Mouse (Mus musculus): ENCODE measurements around the gene Ptger3. TPM values are rescaled to one million over a fixed set of nuclear protein-coding genes. Genes with fewer than 3 reads are reported as not detected.

Ptger3 gene
- polyA plus RNA-seq, 1 experiment = 2.5 TPM

DNA sequence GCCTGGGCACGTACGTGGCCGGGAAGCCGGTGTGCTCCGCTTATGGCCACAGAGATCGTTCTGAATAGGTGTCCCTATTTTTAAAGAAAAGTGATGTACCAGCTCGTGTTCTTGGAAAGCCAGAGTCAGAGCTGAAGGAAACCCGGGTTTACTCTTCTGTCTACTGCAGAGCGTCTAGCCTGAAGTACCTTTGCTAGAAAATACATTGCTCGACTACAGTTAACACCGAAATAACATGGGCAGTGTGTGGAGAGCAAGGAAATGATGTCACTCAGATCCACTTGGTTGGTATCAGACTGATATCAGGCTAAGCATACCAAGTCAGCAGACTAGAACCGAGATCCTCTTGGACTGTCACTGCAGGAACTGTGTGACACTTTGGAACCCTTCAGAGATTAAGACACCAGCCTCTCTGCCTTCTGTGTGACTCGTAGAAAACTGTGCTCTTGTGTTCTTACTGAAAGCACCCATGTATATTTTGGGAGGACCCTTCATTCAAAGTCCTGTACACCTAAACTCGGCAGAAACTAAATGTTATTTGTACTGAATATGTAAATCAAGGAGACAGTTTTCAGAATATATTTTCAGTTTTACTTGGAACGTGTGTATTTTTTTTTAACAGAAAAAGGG is 31.8 kb upstream of the Ptger3 start:
- no peak for TF ChIP-seq CTCF (IDR thresholded peaks at IDR 0.05; ENCODE audit: extremely low read depth, insufficient read length, insufficient replicate concordance, low read depth, low read length)
- 2% methylated on average over 15 of the region's 15 CpGs for WGBS

DNA sequence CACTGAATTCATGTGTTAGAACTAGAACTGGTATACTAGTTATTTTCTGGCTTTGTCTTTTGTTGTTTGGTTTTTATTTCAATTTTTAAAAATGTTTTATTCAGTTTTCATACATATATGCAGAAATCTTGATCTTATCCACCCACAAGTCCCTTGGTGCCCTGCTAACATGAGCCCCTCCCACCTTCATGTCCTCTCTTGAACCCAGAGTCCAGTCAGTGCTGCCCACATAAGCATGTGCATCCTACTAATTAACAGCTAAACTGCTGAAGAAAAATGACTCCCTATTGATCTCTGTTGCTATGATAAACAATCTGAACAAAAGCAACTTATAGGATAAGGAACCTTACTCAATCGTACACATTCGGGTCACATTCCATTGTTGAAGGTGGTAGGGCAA is 17.4 kb upstream of the Ptger3 start:
- no peak overlapping the region for H3K4me3 ChIP-seq (ENCODE audit: low read depth, low read length)
- H3K27ac ChIP-seq (ENCODE audit: insufficient read depth, low read depth, low read length) = no peak overlapping the region
- 85% methylated on average over 2 of the region's 2 CpGs for WGBS
- no peaks in the 10 kb centered on the region for H3K4me1 ChIP-seq (ENCODE audit: control insufficient read depth, insufficient read depth, insufficient read length, low read length)
- TF ChIP-seq CTCF (IDR thresholded peaks at IDR 0.05; ENCODE audit: extremely low read depth, insufficient read length, insufficient replicate concordance, low read depth, low read length) (no peak), POLR2A (IDR thresholded peaks at IDR 0.05; ENCODE audit: low read depth, low read length) (no peak)
- peaks cover 30% of the 10 kb centered on the region for H3K36me3 ChIP-seq (ENCODE audit: control insufficient read depth, insufficient read depth, low read length)
- no peaks in the 10 kb centered on the region for H3K27me3 ChIP-seq (ENCODE audit: control insufficient read depth, insufficient read depth, low read length)

More for the DNA sequence above, 31.8 kb upstream of the Ptger3 start:
- peak overlapping the region; percentile 82 for H3K4me3 ChIP-seq (ENCODE audit: low read depth, low read length)
- peaks cover 2% of the 10 kb centered on the region for H3K27me3 ChIP-seq (ENCODE audit: control insufficient read depth, insufficient read depth, low read length)
- H3K4me1 ChIP-seq (ENCODE audit: control insufficient read depth, insufficient read depth, insufficient read length, low read length) = no peaks in the 10 kb centered on the region
- H3K27ac ChIP-seq (ENCODE audit: insufficient read depth, low read depth, low read length) = peak overlapping the region; percentile 80
- H3K36me3 ChIP-seq (ENCODE audit: control insufficient read depth, insufficient read depth, low read length) = peaks cover 12% of the 10 kb centered on the region

DNA sequence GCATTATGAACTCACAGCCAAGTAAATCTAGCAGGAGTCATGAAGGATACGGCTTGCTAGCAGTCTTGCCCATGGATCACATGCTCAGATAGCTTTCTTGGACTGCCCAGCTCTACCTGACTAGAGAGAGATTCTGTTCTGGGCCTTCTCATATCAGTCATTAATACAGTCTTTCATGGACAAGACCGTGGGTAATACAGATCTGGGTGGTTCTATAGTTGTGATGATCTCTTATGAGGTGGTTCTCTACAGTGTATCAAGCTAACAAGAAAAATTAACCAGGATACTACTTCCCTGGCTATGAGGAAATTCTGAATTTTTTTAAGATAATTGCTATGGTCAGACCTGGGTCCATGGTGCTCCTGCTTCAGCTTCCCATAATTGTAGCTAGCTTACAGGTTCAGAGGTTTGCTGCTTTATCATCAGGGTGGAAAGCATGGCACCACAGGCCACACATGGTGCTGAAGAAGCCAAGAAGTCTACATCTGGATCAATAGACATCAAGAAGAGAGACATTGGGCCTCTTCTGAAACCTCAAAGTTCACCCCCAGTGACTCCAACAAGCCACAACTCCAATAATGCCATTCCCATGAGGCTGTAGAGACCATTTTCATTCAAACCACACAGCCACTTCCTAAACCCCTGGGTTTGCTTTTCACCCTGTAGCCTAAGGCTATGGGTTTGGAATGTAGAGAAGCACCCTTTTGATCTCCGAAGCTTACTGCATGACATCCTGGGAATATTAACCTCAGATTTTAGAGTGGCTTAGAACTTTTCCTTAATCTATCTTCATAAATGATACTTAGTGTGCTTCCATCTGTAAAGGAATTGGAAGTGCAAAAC is 16.7 kb upstream of the Ptger3 start:
- H3K36me3 ChIP-seq (ENCODE audit: control insufficient read depth, insufficient read depth, low read length) = peaks cover 26% of the 10 kb centered on the region
- no peaks in the 10 kb centered on the region for H3K27me3 ChIP-seq (ENCODE audit: control insufficient read depth, insufficient read depth, low read length)
- WGBS = 98% methylated on average over 3 of the region's 3 CpGs
- no peak overlapping the region for H3K27ac ChIP-seq (ENCODE audit: insufficient read depth, low read depth, low read length)
- TF ChIP-seq CTCF (IDR thresholded peaks at IDR 0.05; ENCODE audit: extremely low read depth, insufficient read length, insufficient replicate concordance, low read depth, low read length) (no peak), POLR2A (IDR thresholded peaks at IDR 0.05; ENCODE audit: low read depth, low read length) (no peak)
- H3K4me3 ChIP-seq (ENCODE audit: low read depth, low read length) = no peak overlapping the region
- H3K4me1 ChIP-seq (ENCODE audit: control insufficient read depth, insufficient read depth, insufficient read length, low read length) = no peaks in the 10 kb centered on the region

DNA sequence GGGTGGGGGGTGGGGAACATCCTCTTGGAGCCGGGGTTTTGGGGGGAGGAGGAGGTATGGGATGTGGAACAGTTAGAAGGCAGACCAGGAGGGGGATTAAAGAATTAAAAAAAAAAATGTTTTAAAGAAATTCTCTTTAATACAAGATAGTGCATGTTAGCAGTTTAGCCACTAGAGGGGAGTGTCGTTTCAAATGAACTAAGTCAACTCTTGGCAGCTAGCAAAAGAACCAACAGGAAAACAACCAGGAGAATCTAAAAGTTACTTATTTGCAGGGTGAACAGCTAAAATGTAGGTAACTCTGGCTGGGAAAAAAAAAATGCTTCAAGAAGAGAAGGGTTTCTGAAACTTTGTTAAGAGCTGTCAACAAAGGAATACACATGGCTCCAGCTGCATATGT is 1.5 kb upstream of the Ptger3 start:
- WGBS = 3% methylated on average over 2 of the region's 2 CpGs
- no peaks in the 10 kb centered on the region for H3K36me3 ChIP-seq (ENCODE audit: control insufficient read depth, insufficient read depth, low read length)
- H3K4me3 ChIP-seq (ENCODE audit: low read depth, low read length) = no peak overlapping the region
- TF ChIP-seq POLR2A (IDR thresholded peaks at IDR 0.05; ENCODE audit: low read depth, low read length) (no peak), CTCF (IDR thresholded peaks at IDR 0.05; ENCODE audit: extremely low read depth, insufficient read length, insufficient replicate concordance, low read depth, low read length) (peak; percentile 39; the same call in 1 of the 2 replicates)
- peaks cover 19% of the 10 kb centered on the region for H3K27me3 ChIP-seq (ENCODE audit: control insufficient read depth, insufficient read depth, low read length)
- H3K27ac ChIP-seq (ENCODE audit: insufficient read depth, low read depth, low read length) = no peak overlapping the region
- H3K4me1 ChIP-seq (ENCODE audit: control insufficient read depth, insufficient read depth, insufficient read length, low read length) = peaks cover 7% of the 10 kb centered on the region; the same call in 1 of the 2 replicates

DNA sequence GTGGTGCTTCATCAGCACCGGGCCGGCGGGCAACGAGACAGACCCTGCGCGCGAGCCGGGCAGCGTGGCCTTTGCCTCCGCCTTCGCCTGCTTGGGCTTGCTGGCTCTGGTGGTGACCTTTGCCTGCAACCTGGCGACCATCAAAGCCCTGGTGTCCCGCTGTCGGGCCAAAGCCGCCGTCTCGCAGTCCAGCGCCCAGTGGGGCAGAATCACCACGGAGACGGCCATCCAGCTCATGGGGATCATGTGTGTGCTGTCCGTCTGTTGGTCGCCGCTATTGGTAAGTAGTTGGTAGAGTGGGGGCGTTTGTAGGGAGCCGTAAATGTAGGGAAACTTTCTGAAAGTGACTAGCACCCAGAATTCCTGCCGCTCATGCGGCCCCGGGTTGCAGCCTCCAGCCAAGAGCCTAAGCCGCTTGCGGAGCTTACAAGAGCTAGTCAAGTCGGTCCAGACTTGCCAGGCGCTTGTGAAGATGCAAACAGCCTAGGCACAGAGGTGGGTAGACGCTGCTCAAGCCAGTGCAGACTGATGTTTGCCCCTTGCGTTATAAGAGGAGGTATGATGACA is 957 bp downstream of the Ptger3 start:
- Histone ChIP-seq H3K4me1 (ENCODE audit: control insufficient read depth, insufficient read depth, insufficient read length, low read length) (peaks cover 7% of the 10 kb centered on the region; the same call in 1 of the 2 replicates), H3K4me3 (ENCODE audit: low read depth, low read length) (peak overlapping the region; percentile 45), H3K27ac (ENCODE audit: insufficient read depth, low read depth, low read length) (no peak overlapping the region), H3K27me3 (ENCODE audit: control insufficient read depth, insufficient read depth, low read length) (peaks cover 19% of the 10 kb centered on the region), H3K36me3 (ENCODE audit: control insufficient read depth, insufficient read depth, low read length) (no peaks in the 10 kb centered on the region)
- TF ChIP-seq CTCF (IDR thresholded peaks at IDR 0.05; ENCODE audit: extremely low read depth, insufficient read length, insufficient replicate concordance, low read depth, low read length) = no peak
- TF ChIP-seq POLR2A (IDR thresholded peaks at IDR 0.05; ENCODE audit: low read depth, low read length) = no peak
- WGBS = 3% methylated on average over 34 of the region's 34 CpGs

DNA sequence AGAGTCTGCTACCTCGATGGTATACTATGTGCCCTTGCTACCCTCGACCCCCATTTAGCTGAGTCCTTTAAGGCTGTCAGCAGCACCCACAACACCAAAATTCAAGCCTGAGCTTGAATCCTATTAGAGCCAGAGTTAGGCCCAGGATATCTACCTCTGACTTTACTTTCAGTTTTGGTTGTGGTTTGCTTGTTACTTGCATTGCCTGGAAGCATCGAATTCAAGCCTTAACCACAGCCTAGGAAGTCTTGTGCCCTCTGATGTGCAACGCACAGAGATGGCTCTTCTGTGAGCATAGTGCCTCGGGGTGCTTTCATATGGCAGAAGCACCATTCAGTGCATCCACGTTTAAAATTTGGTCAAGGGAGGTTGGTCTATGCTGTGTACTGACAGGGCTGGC is 5.3 kb downstream of the Ptger3 start:
- Histone ChIP-seq H3K36me3 (ENCODE audit: control insufficient read depth, insufficient read depth, low read length) (no peaks in the 10 kb centered on the region), H3K4me1 (ENCODE audit: control insufficient read depth, insufficient read depth, insufficient read length, low read length) (peaks cover 4% of the 10 kb centered on the region), H3K27me3 (ENCODE audit: control insufficient read depth, insufficient read depth, low read length) (peaks cover 13% of the 10 kb centered on the region), H3K27ac (ENCODE audit: insufficient read depth, low read depth, low read length) (no peak overlapping the region), H3K4me3 (ENCODE audit: low read depth, low read length) (no peak overlapping the region)
- WGBS = 68% methylated on average over 6 of the region's 6 CpGs
- TF ChIP-seq POLR2A (IDR thresholded peaks at IDR 0.05; ENCODE audit: low read depth, low read length) (no peak), CTCF (IDR thresholded peaks at IDR 0.05; ENCODE audit: extremely low read depth, insufficient read length, insufficient replicate concordance, low read depth, low read length) (no peak)
